8 mouse cellular contexts compared by ENCODE assay signal in the genomic region with DNA sequence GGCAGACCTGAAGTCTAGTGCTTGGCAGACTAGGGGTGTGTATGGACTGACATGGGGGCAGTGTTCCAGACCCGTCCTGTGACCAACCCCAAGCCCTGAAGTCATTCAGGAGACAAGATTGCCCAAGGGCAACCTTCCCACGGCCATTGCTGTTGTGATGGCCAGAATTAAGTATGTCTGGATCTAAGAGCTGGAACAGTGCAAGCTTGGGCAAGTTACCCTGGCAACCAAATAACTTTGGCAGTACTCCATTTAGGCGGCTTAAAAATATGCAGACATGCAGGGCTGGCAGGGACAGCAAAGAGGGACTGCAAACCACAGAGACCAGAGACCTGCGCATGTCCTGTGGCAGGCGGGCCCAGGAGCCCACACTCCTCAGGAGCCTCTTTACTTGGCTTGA. TPM values are rescaled to one million over a fixed set of nuclear protein-coding genes. Genes with fewer than 3 reads are reported as not detected.
DNase-seq lines count a peak whose midpoint lies in the region; ATAC-seq lines count a peak whose summit lies in the region.

No protein-coding gene starts in this region.

- peaks cover 72% of the 10 kb centered on the region for H3K4me1 ChIP-seq in limb, embryonic 13.5 days
- peaks cover 79% of the 10 kb centered on the region for H3K4me1 ChIP-seq in limb, embryonic 10.5 days
- H3K4me1 ChIP-seq in heart, embryonic 12.5 days (replicated peaks) = peaks cover 99% of the 10 kb centered on the region

- H3K4me3 ChIP-seq in limb, embryonic 13.5 days = no peak overlapping the region
- H3K4me3 ChIP-seq in limb, embryonic 10.5 days = no peak overlapping the region
- H3K4me3 ChIP-seq in heart, embryonic 12.5 days = no peak overlapping the region

- WGBS in limb, embryonic 13.5 days = 61% methylated on average over 5 of the region's 5 CpGs
- WGBS in limb, embryonic 10.5 days = 86% methylated on average over 5 of the region's 5 CpGs
- 58% methylated on average over 5 of the region's 5 CpGs for WGBS in heart, embryonic 12.5 days

- ATAC-seq in limb, embryonic 13.5 days (ENCODE audit: low FRiP score, low read depth) = no peak; the same call in 1 of the 2 replicates
- ATAC-seq in heart, embryonic 12.5 days (ENCODE audit: insufficient number of reproducible peaks, low FRiP score) = no peak

- H3K36me3 ChIP-seq in limb, embryonic 13.5 days = no peaks in the 10 kb centered on the region
- H3K36me3 ChIP-seq in limb, embryonic 10.5 days = no peaks in the 10 kb centered on the region
- no peaks in the 10 kb centered on the region for H3K36me3 ChIP-seq in heart, embryonic 12.5 days

- peaks cover 24% of the 10 kb centered on the region for H3K27me3 ChIP-seq in limb, embryonic 13.5 days
- peaks cover 94% of the 10 kb centered on the region for H3K27me3 ChIP-seq in limb, embryonic 10.5 days (ENCODE audit: low read depth, poor library complexity, severe bottlenecking)
- H3K27me3 ChIP-seq in heart, embryonic 12.5 days (replicated peaks) = no peaks in the 10 kb centered on the region

- H3K9ac ChIP-seq in limb, embryonic 13.5 days = no peak overlapping the region
- peak overlapping the region; percentile 36; the same call in 1 of the 2 replicates for H3K9ac ChIP-seq in heart, embryonic 12.5 days

- H3K4me2 ChIP-seq in limb, embryonic 13.5 days (replicated peaks) = 0 out of 2 replicates have a peak overlapping the region, but pooled peaks have one; percentile 9
- peak overlapping the region; percentile 20; the same call in 1 of the 2 replicates for H3K4me2 ChIP-seq in heart, embryonic 12.5 days

- H3K27ac ChIP-seq in limb, embryonic 13.5 days = no peak overlapping the region
- H3K27ac ChIP-seq in limb, embryonic 10.5 days = no peak overlapping the region
- H3K27ac ChIP-seq in heart, embryonic 12.5 days (ENCODE audit: poor library complexity, severe bottlenecking) = peak overlapping the region; percentile 7; the same call in 1 of the 2 replicates

- H3K9me3 ChIP-seq in limb, embryonic 13.5 days = no peaks in the 10 kb centered on the region
- no peaks in the 10 kb centered on the region for H3K9me3 ChIP-seq in limb, embryonic 10.5 days (replicated peaks)
- H3K9me3 ChIP-seq in heart, embryonic 12.5 days (replicated peaks) = no peaks in the 10 kb centered on the region

- DNase-seq in limb, embryonic 10.5 days (ENCODE audit: low spot score) = no peak
- peak; percentile 75 to 77 for DNase-seq in cerebellum, postnatal 25 days
- DNase-seq in layer of hippocampus, adult 11-12 months (ENCODE audit: low spot score) = peak; percentile 81
- peak; percentile 83 for DNase-seq in lung, postnatal 25 days (ENCODE audit: low spot score)
- DNase-seq in thymus, postnatal 25 days = no peak
- DNase-seq in spleen, postnatal 14 days (ENCODE audit: low spot score in 2 of 2) = no peak

RNA-seq across cellular contexts. Expression of gene Ccdc85c, which starts 35.8 kb away (rescaled TPM):
- polyA plus RNA-seq in limb, embryonic 13.5 days (2015; fragmentation: Nextera tagmentation; extraction: Ambion mirVana) = 6.6 and 6.9 TPM in 2 replicates
- polyA plus RNA-seq in limb, embryonic 10.5 days (2016; fragmentation: Nextera tagmentation; extraction: Ambion mirVana) = 5.4 and 6.2 TPM in 2 replicates
- 5.9 and 6.0 TPM in 2 replicates for polyA plus RNA-seq in heart, embryonic 12.5 days (2016; fragmentation: Nextera tagmentation; extraction: Ambion mirVana)

Comparison
In these comparisons a context has a peak if more than half of its experiments do, and no peak if none do; other contexts are left out.
1. DNase-seq: peak in cerebellum, postnatal 25 days (2 of 2), layer of hippocampus, adult 11-12 months (single experiment) and lung, postnatal 25 days (single experiment); none in limb, embryonic 10.5 days (single experiment), thymus, postnatal 25 days (single experiment) and spleen, postnatal 14 days (0 of 2).